Mouse (Mus musculus): ENCODE measurements around the gene Irf6.

Irf6 gene

DNA sequence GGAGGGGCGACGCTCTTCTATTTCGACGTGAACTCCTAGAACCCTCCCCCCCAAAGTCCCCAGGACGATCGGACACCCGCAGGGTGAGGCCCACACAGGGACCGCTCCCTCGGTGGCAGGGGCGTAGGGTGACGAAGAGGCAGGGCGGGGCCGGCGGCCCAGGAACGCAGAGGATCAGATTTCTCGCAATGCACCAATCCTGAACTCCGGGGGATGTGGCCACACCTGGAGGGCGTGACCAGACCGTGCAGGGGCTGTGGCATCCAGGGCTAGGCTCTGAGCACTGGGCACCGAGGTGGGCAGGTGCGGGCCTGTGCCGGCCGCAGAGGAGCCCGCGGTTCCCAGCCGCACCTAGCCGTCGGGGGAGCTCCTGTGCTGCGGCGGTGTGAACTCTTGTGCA lies at the start of gene Irf6:
TSS of gene Irf6 (plus strand) at position 240 of the 400 bp plus-strand sequence.
- no peak for DNase-seq (ENCODE audit: low read depth, low spot score)

DNA sequence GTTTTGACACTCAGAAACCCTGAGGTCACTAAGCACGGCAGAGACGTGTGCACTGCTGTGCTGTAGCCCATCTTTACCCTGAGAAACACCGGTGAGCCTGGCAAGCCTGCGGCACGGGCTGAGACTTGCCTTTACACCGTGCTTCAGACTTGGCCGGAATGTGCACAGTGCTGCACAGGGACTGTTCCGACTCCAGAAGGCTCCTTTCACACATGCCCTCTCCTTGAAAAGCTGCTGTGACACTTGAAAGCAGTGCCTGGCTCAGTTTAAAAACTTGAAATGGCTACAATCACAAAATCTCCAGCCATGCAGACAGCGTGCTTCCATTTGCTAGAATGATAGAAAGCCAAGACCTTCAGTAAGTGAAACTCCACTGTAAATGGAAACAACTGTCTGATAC lies 40.8 kb upstream of the Irf6 start:
- DNase-seq (ENCODE audit: low read depth, low spot score): no peak

DNA sequence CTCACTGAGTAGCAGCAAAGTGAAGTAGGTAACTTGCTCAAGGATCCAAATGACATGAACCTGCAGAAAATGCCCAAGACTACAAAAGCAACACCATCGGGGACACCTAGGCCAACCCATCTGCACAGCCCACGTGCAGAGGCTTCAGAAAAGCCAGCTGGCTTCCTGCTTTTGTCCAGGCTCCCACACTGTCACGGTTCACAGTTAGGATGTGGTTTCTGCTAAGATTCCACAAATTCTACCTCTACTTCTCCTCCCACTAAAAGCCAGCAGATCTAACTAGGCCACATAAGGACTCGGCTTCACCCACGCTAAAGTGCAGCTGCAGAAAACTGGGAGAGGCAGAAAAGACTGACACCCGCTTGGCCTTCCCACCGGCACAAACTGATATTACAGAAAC lies 30.1 kb upstream of the Irf6 start:
- no peak for DNase-seq (ENCODE audit: low read depth, low spot score)

DNA sequence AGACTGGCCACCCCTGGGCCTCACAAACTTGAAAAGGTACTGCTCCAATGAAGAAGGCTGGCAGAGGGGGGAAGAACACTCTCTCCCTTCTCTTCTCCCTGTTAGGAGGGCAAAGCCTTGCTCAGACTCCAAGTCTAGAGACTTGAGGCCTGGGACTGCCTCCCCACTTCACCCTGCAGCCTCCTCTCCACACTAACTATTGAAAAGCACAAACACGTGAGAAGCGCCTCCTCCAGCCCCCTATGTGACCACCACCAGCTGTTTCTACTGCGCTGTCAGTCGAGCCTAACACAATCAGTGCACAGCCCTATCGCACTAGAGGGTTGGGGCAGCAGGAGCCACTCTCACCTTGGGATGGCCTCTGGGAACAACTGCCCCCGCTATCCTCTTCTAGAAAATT lies 29.6 kb upstream of the Irf6 start:
- no peak for DNase-seq (ENCODE audit: low read depth, low spot score)

DNA sequence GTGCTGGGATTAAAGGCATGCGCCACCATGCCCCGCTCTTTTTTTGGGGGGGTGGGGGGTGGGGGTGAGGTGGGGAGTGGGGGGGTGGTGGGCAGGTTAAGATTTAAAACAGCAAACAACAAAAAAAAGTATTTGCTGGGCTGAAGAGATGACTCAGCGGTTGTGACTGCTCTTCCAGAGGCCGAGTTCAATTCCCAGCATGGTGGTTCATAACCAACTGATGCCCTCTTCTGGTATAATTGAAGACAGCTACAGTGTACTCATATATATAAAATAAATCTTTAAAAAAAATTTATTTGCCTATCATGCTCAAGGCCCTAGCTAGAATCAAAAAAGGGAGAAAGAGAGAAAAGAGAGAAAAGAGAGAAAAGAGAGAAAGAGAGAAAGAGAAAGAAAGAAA lies 27.1 kb upstream of the Irf6 start:
- peak; percentile 81 for DNase-seq (ENCODE audit: low read depth, low spot score)

GRCm38 (mm10) chr1:193128055-193128454 lies 24.9 kb upstream of the Irf6 start:
- DNase-seq (ENCODE audit: low read depth, low spot score): no peak

GRCm38 (mm10) chr1:193129321-193129720 lies 23.6 kb upstream of the Irf6 start:
- no peak for DNase-seq (ENCODE audit: low read depth, low spot score)

DNA sequence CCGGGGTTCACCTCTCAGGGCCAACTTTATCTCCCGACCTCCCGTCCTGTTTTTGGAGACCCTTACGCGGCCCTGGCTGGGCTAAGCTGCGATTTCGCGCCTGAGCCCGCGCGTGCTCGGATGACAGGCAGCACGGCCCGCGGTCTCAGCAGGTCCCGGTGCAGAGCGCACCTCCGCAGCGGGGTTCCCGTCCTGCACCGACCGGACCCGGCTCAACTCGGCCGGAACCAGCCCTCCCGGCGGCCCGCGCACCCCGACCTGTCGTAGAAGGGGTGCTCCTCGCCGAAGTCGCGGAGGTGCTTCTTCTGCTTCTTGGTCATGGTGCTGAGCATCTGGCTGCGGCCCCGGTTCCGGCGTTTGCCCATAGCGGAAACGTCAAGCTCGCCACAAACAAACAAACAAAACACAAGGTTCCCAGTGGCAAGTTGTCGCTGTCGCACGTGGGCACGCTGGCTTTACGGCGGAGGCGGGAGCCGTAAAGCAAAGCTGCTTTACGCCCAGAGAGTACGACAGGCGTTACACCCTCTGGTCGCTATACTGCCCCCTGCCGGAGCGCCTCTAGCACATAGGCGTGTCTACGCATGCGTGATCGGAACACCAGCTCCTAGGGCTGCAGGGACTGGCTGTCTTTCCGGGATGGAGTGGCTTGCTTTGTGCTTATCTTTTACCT lies 23.0 kb upstream of the Irf6 start, which contains the start of gene Diexf:
TSS of gene Diexf (minus strand) at position 487 of the 670 bp plus-strand sequence.
- peak; percentile 99 for DNase-seq (ENCODE audit: low read depth, low spot score)

DNA sequence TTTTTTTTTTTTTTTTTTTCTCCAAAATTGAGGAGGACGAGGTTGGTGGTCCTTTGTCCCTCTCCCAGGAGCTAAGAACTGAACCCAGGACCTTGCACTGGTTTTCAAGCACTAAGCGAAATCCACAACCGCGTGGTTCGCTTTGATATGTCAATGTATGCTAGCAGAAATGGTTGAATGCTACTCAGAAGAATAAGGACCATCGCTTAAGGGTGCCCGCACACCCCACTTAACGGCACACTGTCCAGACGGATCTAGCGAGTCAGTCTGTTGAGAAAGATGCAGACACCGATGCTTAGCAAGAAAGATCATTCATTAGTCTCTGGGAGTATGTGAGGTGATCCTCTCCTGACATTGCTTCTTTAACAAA lies 22.5 kb upstream of the Irf6 start:
- DNase-seq (ENCODE audit: low read depth, low spot score): no peak

DNA sequence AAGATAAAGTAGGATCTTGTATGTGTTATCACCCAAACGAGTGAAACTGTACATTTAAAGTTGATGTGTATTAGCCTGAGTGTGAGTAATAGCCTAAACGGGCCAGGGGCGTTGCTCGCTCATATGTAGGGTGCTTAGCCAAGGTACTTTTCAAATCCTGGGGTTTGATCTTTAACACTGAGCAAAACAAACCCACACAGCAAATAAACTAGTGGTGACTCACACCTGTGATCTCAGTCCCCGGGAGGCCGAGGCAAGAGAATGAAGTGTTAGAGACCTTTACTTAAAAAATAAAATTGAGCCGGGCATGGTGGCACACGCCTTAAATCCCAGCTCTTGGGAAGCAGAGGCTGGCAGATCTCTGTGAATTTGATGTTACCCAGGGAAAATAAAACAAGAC lies 22.1 kb upstream of the Irf6 start:
- peak; percentile 60 for DNase-seq (ENCODE audit: low read depth, low spot score)

- no peak for DNase-seq (ENCODE audit: low read depth, low spot score)
These were observed 21.5 kb upstream of the Irf6 start for GRCm38 (mm10) chr1:193131311-193131948.

GRCm38 (mm10) chr1:193132385-193132784 lies 20.5 kb upstream of the Irf6 start:
- no peak for DNase-seq (ENCODE audit: low read depth, low spot score)

DNA sequence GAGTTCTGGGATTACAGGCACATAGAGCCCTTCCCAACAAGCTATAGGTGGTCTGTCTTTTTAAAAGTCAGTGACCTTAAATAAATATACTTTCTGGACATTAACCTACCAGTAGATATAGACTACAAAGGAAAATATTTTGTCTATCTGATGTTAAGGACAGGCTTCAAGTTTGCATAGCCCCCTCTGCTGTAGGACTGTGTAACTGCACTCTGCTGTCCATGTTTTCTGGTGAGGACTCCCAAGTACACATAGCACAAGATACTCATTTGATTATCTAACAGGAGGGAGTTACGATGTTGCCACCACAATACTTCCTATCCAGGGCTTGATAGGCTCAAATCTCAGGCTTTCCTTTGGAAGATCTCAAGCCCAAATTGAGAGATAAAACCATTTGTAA lies 19.2 kb upstream of the Irf6 start:
- DNase-seq (ENCODE audit: low read depth, low spot score): peak; percentile 17

GRCm38 (mm10) chr1:193138087-193138486 lies 14.8 kb upstream of the Irf6 start:
- peak; percentile 62 for DNase-seq (ENCODE audit: low read depth, low spot score)

- DNase-seq (ENCODE audit: low read depth, low spot score): no peak
These were observed 14.2 kb upstream of the Irf6 start for GRCm38 (mm10) chr1:193138669-193139068.

- no peak for DNase-seq (ENCODE audit: low read depth, low spot score)
These were observed 11.8 kb upstream of the Irf6 start for GRCm38 (mm10) chr1:193141118-193141517.

DNA sequence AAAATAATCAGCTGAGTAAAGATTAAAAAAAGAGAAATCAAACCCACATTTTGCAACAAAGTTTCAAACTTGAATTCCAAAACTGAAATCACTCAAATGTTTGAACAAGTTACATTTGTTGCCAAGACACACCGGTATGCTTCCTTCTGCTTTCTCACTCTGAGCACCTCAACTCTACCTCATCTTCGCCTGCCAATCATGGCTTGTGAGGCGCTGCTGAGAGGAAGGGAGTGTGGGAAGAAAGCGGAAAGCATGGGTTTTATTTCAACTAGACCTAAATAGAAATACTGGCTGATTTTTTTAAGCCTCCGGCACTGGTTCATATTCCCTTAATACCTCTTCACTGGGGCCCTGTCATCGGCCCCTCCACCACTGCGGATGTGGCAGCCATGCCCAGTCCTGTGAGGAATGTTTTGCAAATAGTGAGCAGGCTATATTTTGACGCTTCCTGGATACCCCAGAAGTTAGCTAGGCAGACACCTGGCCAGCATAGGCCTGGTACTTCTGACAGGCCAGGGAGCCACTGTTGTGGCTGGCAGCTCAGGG lies 10.3 kb upstream of the Irf6 start:
- no peak for DNase-seq (ENCODE audit: low read depth, low spot score)

DNA sequence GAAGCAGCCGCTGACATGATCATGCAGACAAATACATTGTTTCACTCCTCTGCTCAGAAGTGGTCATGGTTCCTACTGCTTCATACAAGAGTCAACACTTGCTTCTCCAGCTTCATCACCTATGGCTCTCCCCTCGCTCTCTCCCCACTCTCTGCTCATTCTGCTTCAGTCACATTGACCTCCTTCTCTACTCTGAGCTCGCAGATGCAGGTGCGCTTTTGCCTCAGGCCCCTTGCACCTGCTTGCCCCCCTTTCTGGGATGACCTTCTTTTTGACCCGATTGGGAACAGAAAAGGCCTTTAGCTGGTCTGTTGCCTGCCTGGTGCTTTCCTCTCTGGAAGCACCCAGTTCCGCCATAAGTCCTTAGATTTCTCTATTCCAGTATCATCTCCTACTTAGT lies 8.4 kb upstream of the Irf6 start:
- DNase-seq (ENCODE audit: low read depth, low spot score): no peak

- DNase-seq (ENCODE audit: low read depth, low spot score): no peak
These were observed 7.8 kb upstream of the Irf6 start for GRCm38 (mm10) chr1:193145101-193145500.

DNA sequence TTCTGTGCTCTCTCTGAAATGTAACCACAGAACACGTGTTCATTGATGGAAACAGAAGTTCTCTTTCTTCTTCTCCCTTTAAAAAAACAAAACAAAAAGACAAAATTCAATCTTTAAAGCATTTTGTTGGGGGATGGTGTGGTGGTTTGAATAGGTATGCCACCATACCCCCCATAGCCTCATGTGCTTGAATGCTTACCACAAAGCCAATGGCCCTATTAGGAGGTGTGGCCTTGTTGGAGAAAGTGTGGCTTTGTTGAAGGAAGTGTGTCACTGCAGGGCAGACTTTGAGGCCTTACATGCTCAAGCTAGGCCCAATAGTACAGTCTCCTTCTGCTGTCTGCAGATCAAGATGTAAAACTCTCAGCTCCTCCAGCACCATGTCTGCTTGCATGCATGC lies 6.5 kb upstream of the Irf6 start:
- DNase-seq (ENCODE audit: low read depth, low spot score): no peak

DNA sequence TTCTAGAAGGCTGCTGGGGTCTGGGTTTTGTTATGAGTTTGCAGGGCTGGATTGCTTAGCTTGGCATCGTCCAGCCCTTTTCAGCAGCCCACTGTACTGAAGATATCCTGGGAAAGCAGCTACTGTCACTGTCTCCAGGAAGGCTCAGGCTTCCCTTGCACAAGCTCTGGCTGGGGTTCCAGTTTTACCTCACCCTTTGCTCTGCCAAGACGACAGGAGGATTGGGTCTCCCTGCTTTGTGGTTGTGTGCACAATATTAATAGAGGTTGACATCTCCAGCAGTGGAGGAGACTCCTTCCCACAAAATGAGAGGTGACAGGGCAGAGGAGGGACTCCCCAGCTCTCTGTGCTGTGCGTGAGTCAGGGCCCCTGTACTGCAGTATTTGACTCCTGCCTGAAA lies 3.7 kb upstream of the Irf6 start:
- DNase-seq (ENCODE audit: low read depth, low spot score): no peak

DNA sequence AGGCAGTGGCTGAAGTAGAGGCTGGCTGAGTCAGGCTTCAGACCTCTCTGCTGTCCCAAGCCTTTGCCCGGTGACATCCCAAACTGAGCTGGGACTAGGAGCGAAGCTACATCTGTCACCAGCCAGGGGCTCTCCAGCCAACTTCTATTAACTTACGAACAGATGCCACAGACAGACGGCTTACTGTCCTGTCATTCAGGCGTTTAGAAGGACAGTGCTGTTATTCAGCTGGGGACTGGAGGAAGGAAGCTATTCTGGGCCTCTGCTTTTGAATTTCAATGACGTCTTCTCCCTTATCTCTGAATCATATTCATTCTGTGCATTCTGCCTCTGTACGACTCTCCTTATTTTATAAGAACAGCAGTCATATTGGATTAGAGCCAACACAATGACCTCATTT lies 1.8 kb upstream of the Irf6 start:
- DNase-seq (ENCODE audit: low read depth, low spot score): no peak

DNA sequence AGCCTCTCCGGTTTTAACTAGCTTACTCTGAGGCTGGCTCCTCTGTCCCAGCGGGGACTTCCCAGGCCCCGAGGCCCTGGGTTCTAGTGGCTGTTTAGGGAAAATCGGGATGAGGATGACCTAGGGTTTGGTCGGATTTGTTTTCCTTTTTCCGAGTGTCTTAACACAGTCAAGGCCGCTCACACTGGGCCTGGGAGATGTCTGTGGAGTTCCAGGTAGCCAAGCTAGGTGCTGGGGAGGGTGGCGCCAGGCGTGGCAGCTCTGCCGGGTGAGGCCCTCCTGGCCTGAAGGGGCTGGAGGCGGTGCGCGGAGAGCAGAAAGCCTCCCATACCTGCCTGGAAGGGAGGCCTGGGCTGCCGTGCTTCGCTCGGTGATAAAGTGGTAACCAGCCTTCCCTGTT lies 650 bp downstream of the Irf6 start:
- DNase-seq (ENCODE audit: low read depth, low spot score): no peak
